Mouse (Mus musculus) spleen, adult 2 months (tissue): ENCODE results near the gene Fbxo34.

Experiments
- CTCF ChIP-seq: fragments of 200-500 bp; IDR thresholded peaks from 2 replicates; pipeline ENCODE4 v1.5.1; 2011; ENCODE audit warnings: mild to moderate bottlenecking, inconsistent platforms; ENCODE audit not compliant: insufficient read depth, insufficient read length, insufficient replicate concordance; ENCODE audit errors: extremely low read depth
- POLR2A ChIP-seq: fragments of 200-500 bp; IDR thresholded peaks from 2 replicates; pipeline ENCODE4 v1.6.1; 2011; ENCODE audit warnings: low read depth, low read length, inconsistent platforms

GRCm38 (mm10) chr14:47493592-47494361 lies 43.6 kb downstream of the Fbxo34 start:
- TF ChIP-seq POLR2A (no peak), CTCF (no peak)
